Mouse (Mus musculus) G1E (cell line): ENCODE results near the gene Ccr4.

Experiments
- CTCF ChIP-seq: IDR thresholded peaks from 2 replicates; pipeline ENCODE4 v1.5.1; 2012; ENCODE audit warnings: low read depth, low read length, inconsistent platforms, mixed read lengths
- GATA1 ChIP-seq: IDR thresholded peaks from 2 replicates; pipeline ENCODE4 v1.6.1; 2012; ENCODE audit warnings: borderline replicate concordance, low read length, inconsistent platforms, mixed read lengths

GRCm38 (mm10) chr9:114534747-114535517, 30.2 kb upstream of the Ccr4 start:
- TF ChIP-seq CTCF (no peak), GATA1 (no peak)
